Mouse (Mus musculus): ENCODE results near the gene Trank1. TPM values are rescaled to one million over a fixed set of nuclear protein-coding genes. Genes with fewer than 3 reads are reported as not detected.

Trank1 gene
- total RNA-seq, 2 experiments from 2014 or later = 245 to 294 TPM

- DNase-seq (ENCODE audit: low spot score in 2 of 2) = no peak
- intact Hi-C loops (cut with DNase I) = no loop called here
These were observed 52.1 kb downstream of the Trank1 start for GRCm38 (mm10) chr9:111363656-111364055.

GRCm38 (mm10) chr9:111367713-111368112 lies 56.2 kb downstream of the Trank1 start:
- no peak for DNase-seq (ENCODE audit: low spot score in 2 of 2)
- intact Hi-C loops (cut with DNase I) = no loop called here

GRCm38 (mm10) chr9:111372079-111372478 lies 60.5 kb downstream of the Trank1 start:
- no peak for DNase-seq (ENCODE audit: low spot score in 2 of 2)
- intact Hi-C loops (cut with DNase I) = no loop called here

- no peak for DNase-seq (ENCODE audit: low spot score in 2 of 2)
These were observed 66.3 kb downstream of the Trank1 start for GRCm38 (mm10) chr9:111377868-111378267.

GRCm38 (mm10) chr9:111381056-111382025 lies 69.8 kb downstream of the Trank1 start:
- peak in 1 of 2 experiments; percentile 74 for DNase-seq (ENCODE audit: low spot score in 2 of 2)
- intact Hi-C loops (cut with DNase I) = loop anchor here (2.0 kb wide), 1 partner anchor 27 kb away; no protein-coding TSS in a partner anchor

More at GRCm38 (mm10) chr9:111377868-111378267, 66.3 kb downstream of the Trank1 start:
- intact Hi-C loops (cut with DNase I) = no loop called here

- DNase-seq (ENCODE audit: low spot score in 2 of 2) = peak in 1 of 2 experiments; percentile 87
- intact Hi-C loops (cut with DNase I) = loop anchor here (2.0 kb wide), 1 partner anchor 26 kb away; no protein-coding TSS in a partner anchor
These were observed 70.9 kb downstream of the Trank1 start for GRCm38 (mm10) chr9:111382469-111382868.

GRCm38 (mm10) chr9:111383046-111383445 lies 71.5 kb downstream of the Trank1 start:
- no peak for DNase-seq (ENCODE audit: low spot score in 2 of 2)
- intact Hi-C loops (cut with DNase I) = loop anchor here (1.0 to 2.0 kb wide), 3 partner anchors 17 to 56 kb away; partner anchors contain the start of gene Dclk3

- intact Hi-C loops (cut with DNase I) = loop anchor here (1.0 to 2.0 kb wide), 3 partner anchors 17 to 56 kb away; partner anchors contain the start of gene Dclk3
- DNase-seq (ENCODE audit: low spot score in 2 of 2) = peak; percentile 66 to 88
These were observed 72.2 kb downstream of the Trank1 start for GRCm38 (mm10) chr9:111383756-111384155.

GRCm38 (mm10) chr9:111385526-111386491 lies 74.3 kb downstream of the Trank1 start:
- intact Hi-C loops (cut with DNase I) = no loop called here

GRCm38 (mm10) chr9:111386569-111386968 lies 75.0 kb downstream of the Trank1 start:
- DNase-seq (ENCODE audit: low spot score in 2 of 2) = no peak
- intact Hi-C loops (cut with DNase I) = no loop called here

More at GRCm38 (mm10) chr9:111385526-111386491, 74.3 kb downstream of the Trank1 start:
- no peak for DNase-seq (ENCODE audit: low spot score in 2 of 2)

GRCm38 (mm10) chr9:111387576-111387975 lies 76.0 kb downstream of the Trank1 start:
- intact Hi-C loops (cut with DNase I) = no loop called here
- DNase-seq (ENCODE audit: low spot score in 2 of 2) = no peak

GRCm38 (mm10) chr9:111390016-111390415 lies 78.5 kb downstream of the Trank1 start:
- intact Hi-C loops (cut with DNase I) = no loop called here
- DNase-seq (ENCODE audit: low spot score in 2 of 2) = no peak

- intact Hi-C loops (cut with DNase I) = no loop called here
- DNase-seq (ENCODE audit: low spot score in 2 of 2) = no peak
These were observed 79.5 kb downstream of the Trank1 start for GRCm38 (mm10) chr9:111391036-111391435.

- no peak for DNase-seq (ENCODE audit: low spot score in 2 of 2)
- intact Hi-C loops (cut with DNase I) = no loop called here
These were observed 80.4 kb downstream of the Trank1 start for GRCm38 (mm10) chr9:111391926-111392442.

- intact Hi-C loops (cut with DNase I) = no loop called here
- DNase-seq (ENCODE audit: low spot score in 2 of 2) = no peak
These were observed 83.7 kb downstream of the Trank1 start for GRCm38 (mm10) chr9:111395265-111395664.

GRCm38 (mm10) chr9:111398059-111398458 lies 86.5 kb downstream of the Trank1 start:
- intact Hi-C loops (cut with DNase I) = no loop called here
- DNase-seq (ENCODE audit: low spot score in 2 of 2) = no peak

GRCm38 (mm10) chr9:111400089-111400488 lies 88.5 kb downstream of the Trank1 start:
- peak in 1 of 2 experiments; percentile 75 for DNase-seq (ENCODE audit: low spot score in 2 of 2)
- intact Hi-C loops (cut with DNase I) = loop anchor here (1.0 to 5.0 kb wide), 3 partner anchors 17 to 78 kb away; partner anchors contain the start of gene Dclk3

- DNase-seq (ENCODE audit: low spot score in 2 of 2) = no peak
- intact Hi-C loops (cut with DNase I) = loop anchor here (5.0 kb wide), 2 partner anchors 34 to 81 kb away; partner anchors contain the start of gene Dclk3
These were observed 91.6 kb downstream of the Trank1 start for GRCm38 (mm10) chr9:111403159-111403558.

Data from left cerebral cortex, postnatal 25 days (tissue).